Mouse (Mus musculus) ES-E14 (cell line): ENCODE results near the gene Clec5a.

ENCODE experiments used
- MAFK ChIP-seq: IDR thresholded peaks from 2 replicates; pipeline ENCODE4 v1.6.1; 2014; ENCODE audit warnings: mild to moderate bottlenecking, low read depth, low read length, inconsistent platforms; ENCODE audit not compliant: insufficient read depth
- ZC3H11A ChIP-seq: IDR thresholded peaks from 2 replicates; pipeline ENCODE4 v1.6.1; 2012; ENCODE audit warnings: low read depth, mild to moderate bottlenecking, inconsistent platforms, low read length, borderline replicate concordance

DNA sequence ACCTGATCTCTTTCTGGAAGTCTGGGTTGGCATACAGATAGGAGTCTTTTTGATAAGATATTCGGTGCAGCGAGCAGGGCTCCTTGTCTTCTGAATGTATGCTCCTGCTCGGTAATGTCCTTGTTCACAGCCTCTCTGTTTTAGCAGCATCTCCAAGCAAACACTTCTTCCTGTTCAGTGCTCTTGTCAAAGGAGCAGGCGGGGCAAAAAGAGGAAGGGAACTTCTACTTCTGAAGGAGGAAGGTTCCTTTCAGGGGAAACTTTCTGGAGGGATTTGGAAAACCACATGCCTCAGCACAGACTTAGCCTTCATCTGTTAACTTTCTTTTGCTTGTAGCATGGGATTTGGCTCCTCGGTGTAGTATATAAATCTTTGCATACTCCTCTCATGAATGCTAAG, at the start of gene Clec5a:
- TF ChIP-seq MAFK (no peak), ZC3H11A (no peak)
